Mouse (Mus musculus) liver, adult 2 months (tissue): ENCODE measurements around the gene Dusp16. TPM values are rescaled to one million over a fixed set of nuclear protein-coding genes. Genes with fewer than 3 reads are reported as not detected.
"Not testable (repeated sequence)": the region's sequence is repeated elsewhere in the genome, so short reads cannot be mapped to it uniquely, and the experiment has no call there.

ENCODE experiments used
- DNase-seq: peaks from one replicate; pipeline ENCODE4 v3.0.0-alpha.2; 2011; ENCODE audit warnings: low read depth, low spot score; ENCODE audit errors: extremely low read depth
- H3K27ac ChIP-seq: fragments of 200-500 bp; replicated peaks from 2 replicates; pipeline ENCODE4 v1.5.1; 2012; ENCODE audit warnings: low read depth, mild to moderate bottlenecking, control low read depth, inconsistent platforms, low read length; ENCODE audit not compliant: insufficient read depth
- H3K27me3 ChIP-seq: fragments of 200-500 bp; 2 replicates; pipeline ENCODE4 v1.6.1; 2012; ENCODE audit warnings: mild to moderate bottlenecking, moderate library complexity, low read length, inconsistent platforms; ENCODE audit not compliant: control insufficient read depth, insufficient read depth
- H3K36me3 ChIP-seq: fragments of 200-500 bp; 2 replicates; pipeline ENCODE4 v1.6.1; 2012; ENCODE audit warnings: low read length, inconsistent platforms; ENCODE audit not compliant: control insufficient read depth, insufficient read depth
- H3K4me1 ChIP-seq: fragments of 200-500 bp; 2 replicates; pipeline ENCODE4 v1.6.1; 2011; ENCODE audit warnings: low read length; ENCODE audit not compliant: control insufficient read depth, insufficient read depth
- H3K4me3 ChIP-seq: fragments of 200-500 bp; 2 replicates; pipeline ENCODE4 v1.5.1; 2011; ENCODE audit warnings: low read depth, mild to moderate bottlenecking, control low read depth, low read length, moderate library complexity; ENCODE audit not compliant: insufficient read depth
- H3K79me2 ChIP-seq: fragments of 200-500 bp; 2 replicates; pipeline ENCODE4 v1.6.1; 2012; ENCODE audit warnings: inconsistent platforms, mild to moderate bottlenecking, low read length, moderate library complexity; ENCODE audit not compliant: control insufficient read depth, insufficient read depth
- H3K9ac ChIP-seq: fragments of 200-500 bp; 2 replicates; pipeline ENCODE4 v1.6.1; 2012; ENCODE audit warnings: low read depth, mild to moderate bottlenecking, control low read depth, inconsistent platforms, low read length
- CTCF ChIP-seq: fragments of 200-500 bp; IDR thresholded peaks from 2 replicates; pipeline ENCODE4 v1.5.1; 2011; ENCODE audit warnings: low read depth, low read length, control low read depth
- POLR2A ChIP-seq: fragments of 200-500 bp; IDR thresholded peaks from 2 replicates; pipeline ENCODE4 v1.6.1; 2011; ENCODE audit warnings: low read length, control low read depth; ENCODE audit not compliant: insufficient read depth; ENCODE audit errors: extremely low read depth
- WGBS: fragments of 180-500 bp; shearing (Covaris S2); methylation state at CpG from one replicate; pipeline ENCODE4 v1.1.7; 2018; 5-methylcytosine and 5-hydroxymethylcytosine counted together
- polyA plus RNA-seq: library from polyadenylated mRNA; depleted of rRNA; stranded (reverse); fragments of >200 nt; gene quantifications from 2 replicates; pipeline ENCODE4 v1.2.3, GENCODE M21; 2012; rRNA removed
- total RNA-seq: library from RNA; depleted of rRNA; stranded (reverse); fragments of >200 nt; gene quantifications from 2 replicates; pipeline ENCODE4 v1.2.3, GENCODE M21; 2014; rRNA removed

Gene Dusp16
- total and polyA plus RNA-seq, 2 experiments, result 19.7 to 20.0 TPM

DNA sequence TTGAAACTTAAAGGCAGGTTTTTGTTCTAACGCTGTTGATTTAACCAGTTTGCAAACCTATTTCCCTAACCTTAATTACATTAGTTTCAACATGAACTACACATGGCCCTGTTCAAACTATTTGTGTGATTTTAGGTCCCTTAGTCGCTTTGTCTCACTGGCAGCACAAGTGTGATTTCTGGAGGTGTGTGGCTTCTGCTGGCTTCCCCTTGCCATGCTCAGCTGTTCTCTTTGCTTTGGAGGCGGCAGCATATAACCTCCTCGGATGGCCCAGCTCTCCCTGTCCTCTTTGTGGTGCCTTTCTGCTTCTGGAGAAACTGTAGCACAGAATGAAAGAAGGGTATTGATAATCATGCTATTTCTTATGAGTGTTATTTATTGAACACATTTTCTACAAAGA is 114.9 kb downstream of the Dusp16 start:
- no peak for DNase-seq
- Histone ChIP-seq H3K27ac (no peak overlapping the region), H3K27me3 (no peaks in the 10 kb centered on the region), H3K9ac (no peak overlapping the region), H3K4me3 (no peak overlapping the region), H3K4me1 (no peaks in the 10 kb centered on the region), H3K79me2 (peaks cover 3% of the 10 kb centered on the region; the same call in 1 of the 2 replicates), H3K36me3 (no peaks in the 10 kb centered on the region)
- TF ChIP-seq CTCF, result no peak
- TF ChIP-seq POLR2A, result no peak
- 86% methylated on average over 4 of the region's 4 CpGs for WGBS

DNA sequence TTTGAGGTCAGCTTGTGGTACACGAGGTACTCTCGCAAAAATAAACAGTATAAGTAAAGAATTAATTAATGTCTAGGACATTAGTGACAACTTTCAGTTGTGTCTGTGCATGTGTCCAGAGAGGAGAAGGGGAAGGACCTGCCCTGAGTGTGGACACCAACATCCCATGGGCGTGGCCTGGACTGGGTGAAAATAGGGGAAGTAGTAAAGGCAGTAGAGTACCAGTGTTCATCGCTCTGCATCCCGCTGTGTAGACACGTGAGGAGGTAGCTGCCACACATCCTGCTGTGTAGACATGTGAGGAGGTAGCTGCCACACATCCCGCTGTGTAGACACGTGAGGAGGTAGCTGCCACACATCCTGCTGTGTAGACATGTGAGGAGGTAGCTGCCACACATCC is 118.7 kb downstream of the Dusp16 start:
- 91% methylated on average over 8 of the region's 8 CpGs for WGBS
- H3K9ac ChIP-seq, DNase-seq: not testable (repeated sequence)

DNA sequence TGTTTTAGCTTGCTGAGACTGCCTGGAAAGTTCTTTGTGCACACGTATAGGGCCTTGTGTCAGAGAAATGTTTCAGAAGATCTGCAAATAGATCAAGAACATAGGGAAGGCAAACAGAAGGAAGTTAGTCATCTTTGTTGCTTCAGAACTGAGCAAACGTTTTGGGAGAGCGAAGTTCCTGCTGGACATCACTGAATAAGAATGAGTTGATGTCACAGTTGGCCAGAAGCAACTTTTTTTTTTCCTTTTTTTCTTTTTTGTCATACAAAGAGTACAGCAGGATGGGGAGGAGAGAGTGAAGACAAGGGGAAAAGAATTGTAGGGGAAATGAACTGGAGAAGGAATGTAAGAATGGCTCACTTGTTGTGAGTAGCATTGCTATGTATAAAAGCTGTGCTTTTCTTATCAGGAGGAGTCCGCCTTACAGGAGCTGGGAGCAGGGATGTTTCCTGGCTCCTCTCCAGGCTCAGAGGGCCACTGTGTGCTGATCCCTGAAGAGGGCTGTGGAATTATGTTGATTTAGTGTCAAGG is 121.5 kb downstream of the Dusp16 start:
- Histone ChIP-seq H3K36me3 (no peaks in the 10 kb centered on the region), H3K9ac (no peak overlapping the region), H3K4me3 (no peak overlapping the region), H3K79me2 (peaks cover 6% of the 10 kb centered on the region; the same call in 1 of the 2 replicates), H3K4me1 (no peaks in the 10 kb centered on the region), H3K27ac (no peak overlapping the region), H3K27me3 (no peaks in the 10 kb centered on the region)
- 40% methylated on average over 4 of the region's 4 CpGs for WGBS
- no peak for DNase-seq
- no peak for TF ChIP-seq POLR2A
- no peak for TF ChIP-seq CTCF

More for the DNA sequence above, 118.7 kb downstream of the Dusp16 start:
- not testable (repeated sequence) for H3K79me2 ChIP-seq, H3K36me3 ChIP-seq, H3K27me3 ChIP-seq, H3K27ac ChIP-seq, H3K4me1 ChIP-seq, H3K4me3 ChIP-seq

DNA sequence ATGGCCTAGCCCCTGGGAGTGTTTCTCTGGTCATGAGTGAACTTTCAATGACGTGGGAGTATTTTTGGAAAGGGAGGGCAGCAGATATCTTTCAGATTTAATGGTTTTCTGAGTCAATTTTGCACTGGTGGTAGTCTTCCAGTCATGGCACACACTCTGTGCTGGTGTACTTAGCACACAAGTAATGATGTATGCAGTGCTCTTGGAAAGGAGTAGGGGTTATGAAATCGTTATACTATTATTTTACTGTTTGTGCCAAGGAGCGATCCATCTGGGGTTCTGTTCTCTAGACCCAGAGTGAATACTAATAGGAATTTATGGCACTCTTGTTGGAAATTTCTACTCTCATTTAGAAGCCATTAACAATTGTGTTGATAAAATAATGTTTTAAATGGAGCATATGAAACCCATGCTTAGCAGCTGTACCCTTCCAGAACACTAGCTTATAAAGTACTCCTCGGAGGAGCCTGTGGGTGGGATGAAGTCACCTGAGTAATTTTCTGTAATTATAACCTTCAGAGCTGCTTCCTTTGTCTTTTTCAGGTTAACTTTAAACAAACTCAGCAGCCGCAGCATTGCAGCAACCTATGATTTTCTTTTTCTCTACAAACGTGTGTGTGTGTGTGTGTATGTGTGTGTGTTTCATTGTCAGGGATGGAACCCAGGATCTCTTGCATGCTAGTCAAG is 123.1 kb downstream of the Dusp16 start:
- DNase-seq, result no peak
- Histone ChIP-seq H3K36me3 (no peaks in the 10 kb centered on the region), H3K9ac (no peak overlapping the region), H3K27me3 (no peaks in the 10 kb centered on the region), H3K27ac (no peak overlapping the region), H3K79me2 (peaks cover 6% of the 10 kb centered on the region; the same call in 1 of the 2 replicates), H3K4me1 (no peaks in the 10 kb centered on the region), H3K4me3 (no peak overlapping the region)
- WGBS, result 91% methylated on average over 6 of the region's 6 CpGs
- TF ChIP-seq POLR2A (no peak), CTCF (no peak)

DNA sequence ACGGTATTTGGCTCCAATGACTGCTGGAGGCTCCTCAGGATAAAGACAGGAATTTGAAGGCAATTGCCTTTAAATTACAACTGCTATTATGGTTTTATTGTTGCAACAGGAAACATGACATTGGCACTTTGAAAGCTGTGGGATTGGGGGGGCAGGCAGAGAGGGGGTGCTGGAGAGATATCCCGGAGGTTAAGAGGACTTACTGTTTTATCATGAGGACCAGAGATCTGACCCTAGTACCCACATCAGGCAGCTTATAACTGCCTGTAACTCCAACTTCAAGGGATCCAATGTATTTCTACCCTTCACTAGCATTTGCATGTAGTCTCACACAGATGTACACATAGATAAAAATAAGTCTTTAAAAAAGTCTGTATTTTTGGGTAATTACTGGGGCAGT is 123.9 kb downstream of the Dusp16 start:
- Histone ChIP-seq H3K4me1 (peaks cover 3% of the 10 kb centered on the region; the same call in 1 of the 2 replicates), H3K27me3 (no peaks in the 10 kb centered on the region), H3K4me3 (no peak overlapping the region), H3K9ac (no peak overlapping the region), H3K79me2 (peaks cover 6% of the 10 kb centered on the region; the same call in 1 of the 2 replicates), H3K36me3 (no peaks in the 10 kb centered on the region), H3K27ac (no peak overlapping the region)
- 94% methylated on average over 2 of the region's 2 CpGs for WGBS
- TF ChIP-seq CTCF (no peak), POLR2A (no peak)
- no peak for DNase-seq

DNA sequence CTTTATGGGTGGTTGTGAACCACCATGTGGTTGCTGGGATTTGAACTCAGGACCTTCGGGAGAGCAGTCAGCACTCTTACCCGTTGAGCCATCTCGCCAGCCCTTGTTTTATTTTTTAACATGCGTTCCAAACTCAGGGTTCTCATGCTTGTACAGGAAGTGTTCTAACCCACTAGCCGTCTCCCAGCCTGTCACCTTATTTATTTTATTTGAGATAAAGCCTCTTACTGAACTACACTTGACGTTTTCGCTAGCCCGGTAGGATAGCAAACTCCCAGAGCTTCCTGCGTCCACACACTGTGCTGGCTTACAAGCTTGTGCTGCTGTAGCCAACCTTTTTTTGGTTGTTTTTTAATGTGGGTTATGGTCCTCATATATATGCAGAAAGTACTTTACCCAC is 126.6 kb downstream of the Dusp16 start:
- no peaks in the 10 kb centered on the region for H3K27me3 ChIP-seq
- H3K9ac ChIP-seq, result no peak overlapping the region
- peaks cover 7% of the 10 kb centered on the region for H3K4me1 ChIP-seq
- 87% methylated on average over 9 of the region's 9 CpGs for WGBS
- H3K4me3 ChIP-seq, result no peak overlapping the region
- no peak for DNase-seq
- no peaks in the 10 kb centered on the region for H3K36me3 ChIP-seq
- no peak overlapping the region for H3K27ac ChIP-seq
- no peak for TF ChIP-seq POLR2A
- TF ChIP-seq CTCF, result no peak
- H3K79me2 ChIP-seq, result peaks cover 6% of the 10 kb centered on the region; the same call in 1 of the 2 replicates

Other genes with a start within 250 kb of the Dusp16 start
- 48.2 and 54.3 TPM in 2 replicates for gene Lrp6, start 225.7 kb downstream of the Dusp16 start, total RNA-seq
- 15.0 and 15.1 TPM in 2 replicates for gene Lrp6, start 225.7 kb downstream of the Dusp16 start, polyA plus RNA-seq
- gene Mansc1, start 160.1 kb downstream of the Dusp16 start, total RNA-seq, result 1.0 TPM in 2 replicates
- gene Mansc1, start 160.1 kb downstream of the Dusp16 start, polyA plus RNA-seq, result 0.70 and 0.83 TPM in 2 replicates
- 5.7 and 6.6 TPM in 2 replicates for gene Borcs5, start 153.1 kb downstream of the Dusp16 start, total RNA-seq
- gene Borcs5, start 153.1 kb downstream of the Dusp16 start, polyA plus RNA-seq, result 11.5 and 12.4 TPM in 2 replicates
- 48.5 and 49.5 TPM in 2 replicates for gene Crebl2, start 37.5 kb upstream of the Dusp16 start, total RNA-seq
- 20.9 and 23.2 TPM in 2 replicates for gene Crebl2, start 37.5 kb upstream of the Dusp16 start, polyA plus RNA-seq
- gene Gpr19, start 106.0 kb upstream of the Dusp16 start, total RNA-seq, result 4.7 and 4.8 TPM in 2 replicates
- gene Gpr19, start 106.0 kb upstream of the Dusp16 start, polyA plus RNA-seq, result 4.9 and 6.9 TPM in 2 replicates
- gene Cdkn1b, start 127.8 kb upstream of the Dusp16 start, total RNA-seq, result 14.4 and 16.2 TPM in 2 replicates
- gene Cdkn1b, start 127.8 kb upstream of the Dusp16 start, polyA plus RNA-seq, result 7.1 and 8.6 TPM in 2 replicates
- gene Apold1, start 189.1 kb upstream of the Dusp16 start, total RNA-seq, result 0.55 and 1.0 TPM in 2 replicates
- gene Apold1, start 189.1 kb upstream of the Dusp16 start, polyA plus RNA-seq, result 0.40 and 0.49 TPM in 2 replicates
- 25.6 and 26.7 TPM in 2 replicates for gene Ddx47, start 219.0 kb upstream of the Dusp16 start, total RNA-seq
- gene Ddx47, start 219.0 kb upstream of the Dusp16 start, polyA plus RNA-seq, result 22.2 and 26.4 TPM in 2 replicates